Mouse (Mus musculus): Measurements from ENCODE around the gene Eomes.

The Eomes gene

GRCm38 (mm10) chr9:118477961-118478360 is at the start of gene Eomes:
TSS of gene Eomes (plus strand) at chr9:118478212.
- no peak for DNase-seq (ENCODE audit: low spot score in 2 of 2)

- DNase-seq (ENCODE audit: low spot score in 2 of 2): no peak
Observed at GRCm38 (mm10) chr9:118444809-118445208, 33.2 kb upstream of the Eomes start.

- DNase-seq (ENCODE audit: low spot score in 2 of 2): no peak
Observed at GRCm38 (mm10) chr9:118449336-118449735, 28.7 kb upstream of the Eomes start.

GRCm38 (mm10) chr9:118453427-118453826 is 24.6 kb upstream of the Eomes start:
- DNase-seq (ENCODE audit: low spot score in 2 of 2): no peak

GRCm38 (mm10) chr9:118455188-118455845 is 22.7 kb upstream of the Eomes start:
- no peak for DNase-seq (ENCODE audit: low spot score in 2 of 2)

- no peak for DNase-seq (ENCODE audit: low spot score in 2 of 2)
Observed at GRCm38 (mm10) chr9:118456405-118456804, 21.6 kb upstream of the Eomes start.

GRCm38 (mm10) chr9:118458039-118458438 is 20.0 kb upstream of the Eomes start:
- no peak for DNase-seq (ENCODE audit: low spot score in 2 of 2)

- no peak for DNase-seq (ENCODE audit: low spot score in 2 of 2)
Observed at GRCm38 (mm10) chr9:118464031-118464430, 14.0 kb upstream of the Eomes start.

GRCm38 (mm10) chr9:118468301-118468700 is 9.7 kb upstream of the Eomes start:
- DNase-seq (ENCODE audit: low spot score in 2 of 2): no peak

- no peak for DNase-seq (ENCODE audit: low spot score in 2 of 2)
Observed at GRCm38 (mm10) chr9:118469272-118469671, 8.7 kb upstream of the Eomes start.

- no peak for DNase-seq (ENCODE audit: low spot score in 2 of 2)
Observed at GRCm38 (mm10) chr9:118471296-118471695, 6.7 kb upstream of the Eomes start.

- no peak for DNase-seq (ENCODE audit: low spot score in 2 of 2)
Observed at GRCm38 (mm10) chr9:118476211-118476765, 1.7 kb upstream of the Eomes start.

- no peak for DNase-seq (ENCODE audit: low spot score in 2 of 2)
Observed at GRCm38 (mm10) chr9:118476766-118477271, 1.2 kb upstream of the Eomes start.

GRCm38 (mm10) chr9:118477281-118477931 is 606 bp upstream of the Eomes start:
- no peak for DNase-seq (ENCODE audit: low spot score in 2 of 2)

GRCm38 (mm10) chr9:118478458-118478838 is 436 bp downstream of the Eomes start:
- DNase-seq (ENCODE audit: low spot score in 2 of 2): peak in 1 of 2 experiments; percentile 35

- peak; percentile 18 to 56 for DNase-seq (ENCODE audit: low spot score in 2 of 2)
Observed at GRCm38 (mm10) chr9:118478839-118479507, 961 bp downstream of the Eomes start.

- no peak for DNase-seq (ENCODE audit: low spot score in 2 of 2)
Observed at GRCm38 (mm10) chr9:118479508-118480291, 1.7 kb downstream of the Eomes start.

GRCm38 (mm10) chr9:118480292-118480690 is 2.3 kb downstream of the Eomes start:
- DNase-seq (ENCODE audit: low spot score in 2 of 2): no peak

- DNase-seq (ENCODE audit: low spot score in 2 of 2): no peak
Observed at GRCm38 (mm10) chr9:118482210-118482609, 4.2 kb downstream of the Eomes start.

GRCm38 (mm10) chr9:118486361-118487095 is 8.5 kb downstream of the Eomes start:
- DNase-seq (ENCODE audit: low spot score in 2 of 2): no peak

- DNase-seq (ENCODE audit: low spot score in 2 of 2): no peak
Observed at GRCm38 (mm10) chr9:118487096-118487395, 9.0 kb downstream of the Eomes start.

Measured in thymus, postnatal 10 days (tissue).